Mouse (Mus musculus): ENCODE data around the gene Sugp2. TPM values are rescaled to one million over a fixed set of nuclear protein-coding genes. Genes with fewer than 3 reads are reported as not detected.

The Sugp2 gene
- polyA plus RNA-seq, 1 experiment: 26.2 TPM

GRCm38 (mm10) chr8:70215092-70215491 lies 18.9 kb upstream of the Sugp2 start:
- TF ChIP-seq GATA1 (IDR thresholded peaks at IDR 0.05; ENCODE audit: low read length): no peak

GRCm38 (mm10) chr8:70216566-70216965 lies 17.5 kb upstream of the Sugp2 start:
- TF ChIP-seq GATA1 (IDR thresholded peaks at IDR 0.05; ENCODE audit: low read length): no peak

GRCm38 (mm10) chr8:70217441-70217840 lies 16.6 kb upstream of the Sugp2 start:
- no peak for TF ChIP-seq GATA1 (IDR thresholded peaks at IDR 0.05; ENCODE audit: low read length)

DNA sequence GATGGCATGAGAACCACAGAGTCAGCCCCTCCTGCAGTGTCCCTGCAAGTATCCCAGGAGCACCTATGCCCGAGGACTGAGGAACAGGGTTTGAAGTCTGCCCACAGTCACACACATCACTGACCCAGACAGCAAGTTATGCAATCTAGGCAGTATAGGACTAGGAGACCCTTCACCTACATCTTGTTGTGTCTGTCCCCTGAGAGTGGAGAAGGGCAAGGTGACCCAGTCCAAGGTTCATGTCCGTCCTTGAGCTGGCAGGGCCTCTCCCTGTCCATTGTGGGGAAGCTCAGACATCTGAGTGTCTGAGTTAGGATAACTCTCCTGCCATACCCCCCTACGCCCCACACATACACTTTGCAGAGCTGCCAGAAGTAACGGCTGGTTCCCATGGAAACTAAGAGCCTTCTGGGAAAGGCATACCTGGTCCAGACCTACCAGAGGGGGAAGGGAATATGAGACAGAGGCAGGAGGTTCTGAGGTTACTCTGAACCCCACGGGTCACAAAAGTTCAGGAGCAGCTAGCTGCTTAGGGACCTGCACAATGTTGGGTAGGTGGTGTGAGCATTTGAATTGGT lies 14.8 kb upstream of the Sugp2 start:
- no peak for TF ChIP-seq GATA1 (IDR thresholded peaks at IDR 0.05; ENCODE audit: low read length)

GRCm38 (mm10) chr8:70220236-70220840 lies 13.7 kb upstream of the Sugp2 start:
- no peak for TF ChIP-seq GATA1 (IDR thresholded peaks at IDR 0.05; ENCODE audit: low read length)

DNA sequence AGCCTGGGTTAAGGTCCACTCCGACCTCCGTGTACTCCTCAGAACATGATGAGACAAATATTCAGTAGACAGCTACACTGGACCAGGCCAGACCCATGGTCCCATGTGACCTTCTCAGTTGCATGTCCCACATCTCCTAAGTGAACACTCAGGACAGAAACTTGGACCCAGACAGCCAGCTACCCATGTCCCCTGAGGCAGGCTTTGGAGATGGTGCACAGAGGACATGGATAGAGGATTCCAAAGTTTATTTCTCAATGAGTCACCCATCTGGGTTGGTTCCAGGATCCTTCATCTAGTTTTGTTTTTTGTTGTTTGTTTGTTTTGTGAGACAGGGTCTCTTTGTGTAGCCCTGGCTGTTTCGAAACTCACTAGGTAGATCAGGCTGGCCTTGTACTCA lies 13.1 kb upstream of the Sugp2 start:
- TF ChIP-seq GATA1 (IDR thresholded peaks at IDR 0.05; ENCODE audit: low read length): no peak

DNA sequence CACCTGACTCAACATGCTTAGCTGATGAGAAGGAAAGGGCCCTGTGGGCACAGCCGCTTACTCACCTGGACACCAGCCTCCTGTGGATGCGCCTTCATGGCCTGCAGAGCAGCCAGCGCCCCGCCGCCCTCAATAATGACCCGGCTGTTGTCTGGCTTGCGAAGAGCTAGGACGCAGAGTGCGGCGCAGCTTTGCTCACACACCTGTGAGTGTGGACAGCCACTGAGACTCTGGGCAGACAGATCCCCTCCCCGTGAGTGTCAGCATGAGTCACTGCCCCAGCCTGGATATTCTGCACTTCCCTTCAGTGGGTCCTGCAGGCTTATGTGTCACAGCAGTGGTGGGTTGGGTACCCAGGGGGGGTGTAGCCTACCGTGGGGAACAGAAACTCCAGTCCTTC lies 12.0 kb upstream of the Sugp2 start:
- no peak for TF ChIP-seq GATA1 (IDR thresholded peaks at IDR 0.05; ENCODE audit: low read length)

DNA sequence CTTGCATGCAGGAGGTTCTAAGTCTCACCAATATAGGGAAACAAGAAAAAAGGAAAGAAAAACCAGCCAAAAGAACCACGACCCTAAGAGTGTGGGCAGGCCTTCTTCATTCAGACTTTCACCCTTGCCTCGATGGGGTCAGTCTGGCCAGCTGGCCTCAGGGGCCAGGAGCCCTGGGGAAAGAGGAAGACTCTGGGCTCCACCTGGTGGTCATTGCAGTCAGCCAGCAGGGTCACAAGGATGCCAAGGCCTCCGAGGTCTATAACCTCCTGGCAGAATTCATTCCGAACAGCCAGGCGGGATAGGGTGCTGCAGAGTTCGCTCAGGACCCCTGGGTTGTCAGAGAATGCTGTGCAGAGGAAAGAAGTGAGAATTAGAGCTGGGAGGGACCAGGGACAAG lies 10.7 kb upstream of the Sugp2 start:
- no peak for TF ChIP-seq GATA1 (IDR thresholded peaks at IDR 0.05; ENCODE audit: low read length)

- TF ChIP-seq GATA1 (IDR thresholded peaks at IDR 0.05; ENCODE audit: low read length): no peak
Observed at GRCm38 (mm10) chr8:70227997-70228396, 6.0 kb upstream of the Sugp2 start.

DNA sequence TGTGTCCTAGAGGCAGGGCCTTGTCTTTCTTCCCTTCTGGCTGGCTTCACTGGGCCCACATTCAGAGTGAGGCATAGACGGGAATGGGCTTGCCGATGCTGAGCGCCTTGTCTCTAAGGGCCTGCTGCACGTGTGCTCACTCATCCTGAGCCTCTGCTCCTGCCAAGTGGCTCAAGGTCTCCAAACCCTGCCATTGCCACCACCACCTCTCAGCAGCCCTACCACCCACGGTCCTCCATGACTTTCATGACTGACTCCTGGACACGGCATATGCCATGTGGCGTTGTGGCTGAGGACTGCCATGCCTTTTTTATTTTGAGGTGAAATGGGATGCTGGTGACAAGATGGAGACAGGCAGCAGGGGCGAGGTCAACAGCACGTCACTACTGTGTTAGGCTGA lies 3.2 kb upstream of the Sugp2 start:
- TF ChIP-seq GATA1 (IDR thresholded peaks at IDR 0.05; ENCODE audit: low read length): no peak

- no peak for TF ChIP-seq GATA1 (IDR thresholded peaks at IDR 0.05; ENCODE audit: low read length)
Observed at GRCm38 (mm10) chr8:70233606-70234005, 420 bp upstream of the Sugp2 start.

DNA sequence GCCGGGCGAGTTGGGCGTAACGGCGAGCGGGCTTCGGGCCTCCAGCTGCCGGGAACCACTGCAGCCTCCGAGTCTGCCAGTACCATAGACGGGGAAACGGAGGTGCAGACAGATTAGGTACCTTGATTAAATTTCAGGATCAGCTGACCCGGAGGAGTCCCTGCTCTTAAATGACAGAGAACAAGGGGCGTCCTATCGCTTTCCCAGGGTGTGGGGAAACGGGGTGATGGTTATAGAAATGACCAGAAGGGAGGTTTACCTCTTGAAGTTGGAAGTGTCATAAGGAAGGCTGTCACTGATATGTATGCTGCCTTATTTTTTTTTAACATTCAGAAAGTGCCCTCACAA lies 729 bp downstream of the Sugp2 start:
- no peak for TF ChIP-seq GATA1 (IDR thresholded peaks at IDR 0.05; ENCODE audit: low read length)

- TF ChIP-seq GATA1 (IDR thresholded peaks at IDR 0.05; ENCODE audit: low read length): peak; percentile 89
Observed at GRCm38 (mm10) chr8:70237842-70238241, 3.8 kb downstream of the Sugp2 start.

GRCm38 (mm10) chr8:70240642-70241041 lies 6.6 kb downstream of the Sugp2 start:
- no peak for TF ChIP-seq GATA1 (IDR thresholded peaks at IDR 0.05; ENCODE audit: low read length)

DNA sequence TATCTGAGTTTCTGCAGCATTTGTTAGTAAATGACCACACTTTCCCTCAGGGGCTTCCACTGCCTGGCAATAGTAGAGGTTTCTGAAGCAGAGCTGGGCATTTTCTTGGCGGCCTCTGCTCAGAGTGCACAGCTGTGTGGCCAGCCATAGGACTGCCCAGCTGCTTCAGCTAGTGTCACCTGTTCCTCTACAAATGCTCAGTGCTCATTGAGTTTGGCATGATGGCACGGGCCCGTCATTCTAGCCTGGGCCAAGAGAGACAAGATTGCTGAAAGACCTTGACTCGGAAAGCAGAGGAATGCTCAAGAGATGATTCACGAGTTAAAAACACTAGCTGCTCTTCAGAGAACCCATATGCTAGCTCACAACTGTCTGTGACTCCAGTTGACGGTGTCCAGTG lies 12.6 kb downstream of the Sugp2 start:
- TF ChIP-seq GATA1 (IDR thresholded peaks at IDR 0.05; ENCODE audit: low read length): no peak

- TF ChIP-seq GATA1 (IDR thresholded peaks at IDR 0.05; ENCODE audit: low read length): no peak
Observed at GRCm38 (mm10) chr8:70247841-70248240, 13.8 kb downstream of the Sugp2 start.

GRCm38 (mm10) chr8:70254628-70255027 lies 20.6 kb downstream of the Sugp2 start:
- no peak for TF ChIP-seq GATA1 (IDR thresholded peaks at IDR 0.05; ENCODE audit: low read length)

- no peak for TF ChIP-seq GATA1 (IDR thresholded peaks at IDR 0.05; ENCODE audit: low read length)
Observed at GRCm38 (mm10) chr8:70257456-70257855, 23.4 kb downstream of the Sugp2 start.
